Mouse (Mus musculus): ENCODE measurements around the gene Gdf9.
"Not testable (repeated sequence)": the region's sequence is repeated elsewhere in the genome, so short reads cannot be mapped to it uniquely, and the experiment has no call there.

- TF ChIP-seq CTCF (IDR thresholded peaks at IDR 0.05; ENCODE audit: borderline replicate concordance, extremely low read depth, insufficient read depth, insufficient read length); POLR2A (IDR thresholded peaks at IDR 0.05; ENCODE audit: borderline replicate concordance, extremely low read depth, insufficient read depth, insufficient read length, poor library complexity, severe bottlenecking): not testable (repeated sequence)
Measured at GRCm38 (mm10) chr11:53426914-53427313, 3.9 kb upstream of the Gdf9 start.

Data from brain, embryonic 14.5 days (tissue).